Mouse (Mus musculus) cerebellum, postnatal 4 days (tissue): ENCODE results near the gene Usp1.
A peak's percentile ranks its signal among the peaks of the same experiment; 100 is the strongest.
"Not testable (repeated sequence)": the region's sequence is repeated elsewhere in the genome, so short reads cannot be mapped to it uniquely, and the experiment has no call there.

Experiments used
- DNase-seq, 2 experiments: peaks; one replicate each; pipeline ENCODE4 v3.0.0; 2022; ENCODE audit warnings: low spot score in 2 of 2, mixed read lengths in 1 of 2

Usp1 gene

DNA sequence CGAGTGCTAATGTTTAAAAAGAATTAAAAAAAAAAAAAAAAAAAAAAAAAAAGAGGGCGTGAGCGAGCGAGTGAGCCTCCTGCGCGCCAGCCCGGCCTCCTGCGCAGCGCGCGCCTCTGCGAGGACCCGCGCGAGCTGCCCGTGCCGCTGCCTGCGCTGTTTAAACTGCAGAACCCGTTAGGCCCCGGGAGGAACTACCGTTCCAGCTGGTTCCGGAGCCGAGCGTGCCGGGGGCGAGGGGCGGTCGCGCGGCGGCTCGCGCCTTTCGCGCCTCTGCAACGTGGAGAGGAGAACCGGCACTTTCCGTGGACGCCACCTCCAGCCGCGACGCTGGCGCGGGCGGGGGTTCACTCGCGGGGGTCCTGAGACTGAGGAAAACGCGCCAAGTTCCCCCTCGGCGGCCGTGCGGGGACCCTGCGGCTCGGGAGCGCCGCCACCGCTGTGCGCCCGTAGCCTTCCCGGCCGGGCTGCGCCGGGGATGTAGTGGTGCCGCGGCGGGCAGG is at the start of gene Usp1:
Gene Usp1, plus strand, starts transcription at position 243 of the 503 bp plus-strand sequence.
- DNase-seq, result peak; percentile 57 to 81

DNA sequence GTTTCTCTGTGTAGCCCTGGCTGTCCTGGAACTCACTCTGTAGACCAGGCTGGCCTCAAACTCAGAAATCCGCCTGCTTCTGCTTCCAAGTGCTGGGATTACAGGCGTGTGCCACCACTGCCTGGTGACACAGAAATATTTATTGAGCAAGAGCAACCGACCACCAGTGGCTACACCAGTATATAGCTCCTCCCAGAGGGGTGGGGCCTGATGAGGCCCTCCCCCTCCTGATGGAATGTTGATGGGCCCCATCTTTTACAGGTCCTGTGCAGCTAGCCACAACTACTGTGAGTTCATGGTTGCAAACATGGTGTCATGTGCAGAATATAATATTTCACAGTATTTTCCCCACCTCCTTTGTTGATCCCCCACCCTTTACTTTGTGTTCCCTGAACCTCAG is 40.9 kb upstream of the Usp1 start:
- no peak for DNase-seq

GRCm38 (mm10) chr4:98886377-98886776 is 37.2 kb upstream of the Usp1 start:
- DNase-seq, result no peak

GRCm38 (mm10) chr4:98887148-98887547 is 36.5 kb upstream of the Usp1 start:
- DNase-seq, result peak in 1 of 2 experiments; percentile 56

DNA sequence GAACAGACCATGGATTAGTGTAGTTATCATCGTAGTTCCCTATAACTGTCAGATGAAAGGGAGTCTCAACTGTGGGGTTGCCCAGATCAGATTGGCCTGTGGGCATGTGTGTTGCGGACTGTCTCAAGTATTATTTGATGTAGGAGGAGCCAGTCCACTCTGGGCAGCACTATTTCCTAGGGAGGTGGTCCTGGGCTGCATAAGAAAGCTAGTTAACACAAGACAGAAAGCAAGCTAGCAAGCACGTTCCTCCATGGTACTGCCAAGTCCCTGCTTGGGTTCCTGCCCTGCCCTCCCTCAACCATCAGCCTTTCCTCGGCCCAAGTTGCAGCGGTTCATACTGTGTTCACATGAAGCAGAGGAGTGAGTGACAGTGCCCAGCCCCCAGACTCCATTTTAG is 13.4 kb upstream of the Usp1 start:
- no peak for DNase-seq

DNA sequence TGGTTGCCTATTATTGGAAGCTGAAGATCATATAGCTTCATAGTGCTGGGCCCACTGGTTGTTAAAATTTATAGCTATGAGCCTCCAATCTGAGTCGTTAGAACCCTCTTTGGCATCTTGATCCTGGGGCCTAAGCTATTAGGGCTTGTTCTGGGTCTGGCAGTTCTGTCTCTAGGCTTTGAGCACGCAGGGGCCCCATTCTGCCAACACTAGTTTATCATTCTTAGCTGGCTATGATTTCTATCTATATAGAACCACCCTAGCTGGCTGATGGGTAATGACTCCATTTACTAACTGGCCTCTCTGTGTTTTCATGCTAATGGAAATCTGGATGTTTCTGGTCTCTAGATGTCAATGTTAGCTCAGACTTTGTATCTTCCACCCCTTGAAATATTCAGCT is 5.9 kb upstream of the Usp1 start:
- no peak for DNase-seq

DNA sequence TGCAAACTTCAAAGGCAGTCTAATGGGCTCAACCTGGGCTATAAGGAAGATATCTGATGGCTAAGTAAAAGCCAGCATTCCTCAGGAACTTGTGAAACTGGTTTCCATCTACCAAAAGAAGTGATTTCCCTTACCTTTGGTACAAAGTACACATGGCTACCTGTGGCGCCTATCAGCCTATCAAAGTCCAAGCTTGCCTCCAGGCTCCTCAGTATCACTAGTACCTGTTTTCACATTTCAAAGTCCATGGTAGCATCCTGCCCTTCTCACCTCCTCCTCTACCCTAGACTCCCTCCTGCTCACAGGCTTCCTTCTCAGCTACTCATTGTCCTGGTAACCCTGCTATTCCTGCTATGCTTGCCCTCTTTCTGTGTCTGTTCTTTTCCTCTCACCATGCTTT is 5.4 kb upstream of the Usp1 start:
- no peak for DNase-seq

- DNase-seq, result no peak
Measured at GRCm38 (mm10) chr4:98920896-98921295, 2.7 kb upstream of the Usp1 start.

DNA sequence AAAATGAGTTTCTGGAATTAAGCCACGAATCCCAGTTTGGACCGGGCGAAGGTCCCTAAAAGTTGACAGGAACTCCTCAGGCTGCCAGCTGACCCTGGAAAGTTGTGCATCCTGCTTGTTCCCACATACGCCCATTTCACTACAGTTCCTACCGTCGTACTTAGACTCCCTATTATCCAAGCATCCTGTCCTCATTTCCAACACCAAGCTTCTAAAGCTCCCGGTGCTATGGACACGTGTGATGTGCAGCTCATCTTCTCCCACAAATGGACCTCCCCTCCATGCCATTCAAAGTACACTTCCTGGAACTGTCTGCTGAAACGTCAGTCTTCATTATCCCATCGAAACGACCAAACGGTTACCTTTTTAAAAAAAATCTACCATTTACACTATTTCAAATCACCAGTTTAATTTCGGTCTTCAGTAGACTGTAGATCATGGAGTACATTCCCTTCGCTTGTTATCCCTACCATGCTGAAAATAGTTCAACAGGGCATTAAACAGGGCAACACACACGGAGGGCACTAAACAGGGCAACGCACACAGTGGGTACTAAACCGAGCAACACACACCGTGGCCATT is 1.5 kb upstream of the Usp1 start:
- no peak for DNase-seq

- peak; percentile 83 to 94 for DNase-seq
Measured at GRCm38 (mm10) chr4:98922643-98923567, 705 bp upstream of the Usp1 start.

GRCm38 (mm10) chr4:98924071-98924905 is 678 bp downstream of the Usp1 start:
- DNase-seq, result peak; percentile 10 to 27

DNA sequence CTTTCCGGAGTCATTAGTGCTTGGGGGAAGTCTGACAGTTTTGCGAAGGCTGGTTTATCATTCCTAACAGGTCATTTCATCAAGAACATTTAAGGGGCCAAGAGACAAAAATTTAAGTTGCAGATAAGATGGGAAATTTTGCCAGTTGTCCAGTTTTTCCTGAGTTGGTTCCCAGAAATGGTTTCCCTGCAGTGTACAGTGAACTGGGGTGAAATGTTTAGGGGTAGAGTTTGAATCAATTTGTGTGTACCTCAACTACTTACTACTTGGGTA is 1.2 kb downstream of the Usp1 start:
- DNase-seq, result no peak

- no peak for DNase-seq
Measured at GRCm38 (mm10) chr4:98925250-98925781, 1.7 kb downstream of the Usp1 start.

GRCm38 (mm10) chr4:98936036-98936435 is 12.4 kb downstream of the Usp1 start:
- no peak for DNase-seq

GRCm38 (mm10) chr4:98938210-98938609 is 14.6 kb downstream of the Usp1 start:
- DNase-seq, result not testable (repeated sequence)

- DNase-seq, result no peak
Measured at GRCm38 (mm10) chr4:98950563-98950962, 27.0 kb downstream of the Usp1 start.

- no peak for DNase-seq
Measured at GRCm38 (mm10) chr4:98955986-98956385, 32.4 kb downstream of the Usp1 start.

DNA sequence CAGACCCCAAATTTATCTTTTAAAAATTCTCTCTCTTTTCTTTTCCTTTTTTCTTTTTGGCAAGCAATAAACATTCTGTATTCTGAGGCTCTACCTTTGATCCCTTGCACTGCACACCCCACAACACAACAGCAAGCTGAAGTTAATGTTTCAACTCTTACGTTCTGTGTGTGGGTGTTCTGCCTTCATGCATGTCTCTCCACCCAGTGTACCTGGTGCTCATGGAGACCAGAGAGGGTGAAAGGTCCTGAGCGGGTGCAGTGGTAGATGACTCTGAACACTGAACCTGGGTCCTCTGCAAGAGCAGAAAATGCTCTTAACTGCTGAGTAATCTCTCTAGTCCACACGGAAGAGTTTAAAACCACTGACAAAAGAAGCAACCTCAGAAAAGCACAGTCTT is 36.6 kb downstream of the Usp1 start:
- no peak for DNase-seq

- no peak for DNase-seq
Measured at GRCm38 (mm10) chr4:98969946-98970345, 46.3 kb downstream of the Usp1 start.

DNA sequence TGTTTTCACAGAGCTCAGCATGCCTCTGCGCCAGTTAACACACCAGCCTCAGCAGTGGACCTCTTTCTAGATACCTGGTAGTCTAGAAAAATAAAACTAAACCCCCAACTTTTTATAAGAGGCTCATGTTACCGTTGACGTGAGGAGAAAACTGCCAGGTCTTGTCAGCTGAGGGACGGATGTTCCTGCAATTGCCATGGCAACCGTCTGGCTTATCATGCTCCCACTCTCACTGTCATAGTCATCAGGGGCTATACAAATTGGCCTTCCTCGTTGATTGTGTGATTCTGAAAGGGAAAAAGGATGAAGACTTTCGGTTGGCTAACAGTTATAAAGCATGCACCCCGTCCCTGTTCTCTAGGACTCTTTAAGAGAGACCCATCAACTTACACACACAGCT is 52.1 kb downstream of the Usp1 start:
- DNase-seq, result no peak

DNA sequence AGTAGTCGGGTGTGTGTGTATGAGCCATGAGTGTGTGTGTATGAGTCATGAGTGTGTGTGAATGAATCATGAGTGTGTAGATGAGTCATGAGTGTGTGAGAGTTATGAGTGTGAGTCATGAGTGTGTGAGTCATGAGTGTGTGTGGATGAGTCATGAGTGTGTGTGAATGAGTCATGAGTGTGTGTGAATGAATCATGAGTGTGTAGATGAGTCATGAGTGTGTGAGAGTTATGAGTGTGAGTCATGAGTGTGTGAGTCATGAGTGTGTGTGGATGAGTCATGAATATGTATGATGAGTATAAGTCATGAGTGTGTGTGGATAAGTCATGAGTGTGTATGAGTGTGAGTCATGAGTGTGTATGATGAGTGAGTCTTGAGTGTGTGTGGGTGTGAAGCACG is 54.7 kb downstream of the Usp1 start:
- DNase-seq, result not testable (repeated sequence)

GRCm38 (mm10) chr4:98978693-98979092 is 55.1 kb downstream of the Usp1 start:
- DNase-seq, result no peak
